Mouse (Mus musculus) mouse embryonic stem cell (cell line): ENCODE data around the gene Ccdc115.
"Not testable (repeated sequence)": the region's sequence is repeated elsewhere in the genome, so short reads cannot be mapped to it uniquely, and the experiment has no call there.

Source experiments
- in situ Hi-C, 2 experiments: fragments of 300-500 bp; cut with MboI; formaldehyde crosslinking; loops; 1 replicate in 1 of 2; 3 replicates in 1 of 2; pipeline ENCODE4 v1.14.3; 2019 to 2020; ENCODE audit warnings: low sequenced_read_pairs in 2 of 2, low pct_unique_long_range_greater_than_20kb in 1 of 2, mixed read lengths in 1 of 2; ENCODE audit not compliant: unreplicated experiment in 1 of 2

Ccdc115 gene

DNA sequence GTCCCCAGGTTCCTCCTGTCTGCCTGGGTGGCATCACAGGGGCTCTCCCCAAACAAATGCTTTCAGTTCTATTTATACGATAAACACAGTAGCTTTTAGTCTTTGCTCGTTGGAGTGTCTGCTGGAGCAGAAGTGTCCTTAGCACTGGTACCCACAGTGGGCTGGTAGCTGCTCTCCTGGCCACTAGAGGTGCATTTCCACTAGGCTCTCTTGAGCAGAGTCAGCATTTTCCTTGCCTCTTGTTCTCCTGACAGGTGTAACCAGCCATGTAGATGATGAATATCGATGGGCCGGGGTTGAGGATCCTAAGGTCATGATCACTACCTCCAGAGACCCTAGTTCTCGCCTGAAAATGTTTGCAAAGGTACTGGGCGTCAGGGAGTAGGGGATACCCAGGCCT lies 3.7 kb upstream of the Ccdc115 start:
- in situ Hi-C loops: no loop called here

GRCm38 (mm10) chr1:34439961-34440630 lies 624 bp upstream of the Ccdc115 start:
- in situ Hi-C loops: no loop called here

GRCm38 (mm10) chr1:34438381-34439051 lies 956 bp downstream of the Ccdc115 start:
- in situ Hi-C loops: no loop called here

DNA sequence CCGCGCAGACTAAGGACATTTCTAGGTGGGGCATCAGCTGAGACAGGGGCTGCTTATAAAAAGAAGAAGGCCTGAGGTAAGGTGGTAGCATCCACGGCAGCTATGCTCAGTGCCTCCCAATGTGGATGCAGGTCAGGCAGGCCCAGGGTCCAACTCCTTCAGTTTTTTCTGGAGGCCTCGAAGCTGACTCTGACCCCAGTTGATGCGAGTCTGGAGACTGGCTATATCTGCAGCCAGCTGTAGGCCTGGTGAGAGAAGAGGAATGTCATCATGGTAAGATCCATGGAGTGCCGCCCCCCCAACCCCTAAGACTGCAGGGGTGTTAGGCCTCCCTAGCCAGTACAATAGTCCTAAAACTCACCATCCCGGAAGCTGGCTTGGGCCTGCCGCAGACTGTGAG lies 2.1 kb downstream of the Ccdc115 start:
- in situ Hi-C loops: not testable (repeated sequence)

DNA sequence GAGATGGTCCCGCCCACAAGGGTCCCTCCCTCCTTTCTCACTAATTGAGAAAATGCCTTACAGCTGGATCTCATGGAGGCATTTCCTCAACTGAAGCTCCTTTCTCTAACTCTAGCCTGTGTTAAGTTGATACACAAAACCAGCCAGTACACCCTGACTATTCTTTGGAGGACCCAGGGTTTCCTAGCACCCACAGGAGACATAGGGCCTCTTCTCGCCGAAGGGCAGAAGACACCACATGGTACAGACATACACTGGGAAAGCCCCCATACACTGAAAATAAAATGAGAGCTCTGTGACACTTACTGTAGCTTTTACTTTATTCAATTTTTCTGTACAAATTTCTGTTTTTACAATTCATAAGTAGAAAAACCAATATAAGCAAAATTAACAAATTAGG lies 3.1 kb downstream of the Ccdc115 start:
- in situ Hi-C loops: no loop called here

DNA sequence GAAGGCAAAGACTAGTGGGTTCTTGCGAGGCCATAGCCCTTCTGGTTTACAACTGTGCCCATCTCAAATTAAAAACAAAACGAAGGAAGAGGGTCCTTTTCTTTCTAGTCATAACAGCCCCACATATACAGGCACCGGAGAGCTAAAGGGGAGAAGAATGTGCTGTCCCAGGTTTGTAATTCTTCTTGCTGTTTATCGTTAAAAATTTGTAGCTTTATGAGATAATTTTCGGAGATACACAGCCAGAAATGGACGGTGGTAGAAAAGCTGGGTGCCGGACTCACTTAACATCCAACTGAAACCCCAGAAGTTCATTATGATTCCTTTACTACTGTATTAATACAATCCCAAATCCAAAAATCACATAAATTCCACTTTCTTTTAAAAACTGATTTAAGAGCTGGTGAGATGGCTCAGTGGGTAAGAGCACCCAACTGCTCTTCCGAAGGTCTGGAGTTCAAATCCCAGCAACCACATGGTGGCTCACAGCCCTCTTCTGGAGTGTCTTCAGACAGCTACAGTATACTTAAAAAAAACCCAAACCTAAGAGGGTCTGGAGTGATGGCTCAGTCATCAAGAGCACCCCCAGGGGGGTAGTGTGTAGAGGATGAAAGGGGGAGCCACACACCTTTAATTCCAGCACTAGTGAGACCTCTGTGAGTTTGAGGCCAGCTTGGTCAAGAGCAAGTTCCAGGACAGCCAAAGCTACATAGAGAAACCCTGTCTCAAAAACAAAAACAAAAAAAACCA lies 3.9 kb downstream of the Ccdc115 start:
- in situ Hi-C loops: no loop called here

- in situ Hi-C loops: no loop called here
Measured at GRCm38 (mm10) chr1:34434660-34435160, 4.8 kb downstream of the Ccdc115 start.

GRCm38 (mm10) chr1:34433891-34434521 lies 5.5 kb downstream of the Ccdc115 start:
- in situ Hi-C loops: no loop called here

DNA sequence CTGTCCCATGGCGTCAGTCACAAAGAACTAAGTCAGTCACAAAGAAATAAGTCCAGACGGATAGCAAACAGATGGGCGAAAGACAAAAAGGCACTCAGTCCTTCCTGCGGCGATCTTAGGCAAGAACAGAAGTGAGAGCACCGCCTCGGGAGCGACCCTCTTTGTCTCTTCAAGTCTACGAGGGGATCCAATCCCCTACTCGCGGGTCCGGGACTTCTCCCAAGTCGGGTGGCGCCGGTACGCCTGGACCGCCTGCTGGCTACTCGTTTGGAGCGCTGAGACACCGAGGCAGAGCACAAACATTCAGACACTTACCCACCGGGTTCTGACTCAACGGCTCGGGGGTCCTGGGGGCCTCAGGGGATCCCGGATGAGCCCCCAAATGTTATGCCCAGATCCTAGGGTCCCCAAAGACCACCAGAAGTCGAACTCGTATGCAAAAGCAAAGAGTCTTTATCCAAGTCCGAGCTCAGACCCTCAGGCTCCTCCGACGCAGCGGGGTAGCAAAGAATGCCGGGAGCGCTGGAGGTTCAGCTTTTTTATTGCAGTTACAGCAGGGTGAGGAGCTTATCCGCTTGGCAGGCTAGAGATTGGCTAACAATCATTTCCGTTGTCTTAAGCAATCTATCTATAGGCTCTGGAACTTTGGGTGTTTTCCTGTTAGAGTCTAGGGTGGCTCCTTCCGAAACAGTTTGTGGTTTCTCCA lies 6.5 kb downstream of the Ccdc115 start:
- in situ Hi-C loops: no loop called here

DNA sequence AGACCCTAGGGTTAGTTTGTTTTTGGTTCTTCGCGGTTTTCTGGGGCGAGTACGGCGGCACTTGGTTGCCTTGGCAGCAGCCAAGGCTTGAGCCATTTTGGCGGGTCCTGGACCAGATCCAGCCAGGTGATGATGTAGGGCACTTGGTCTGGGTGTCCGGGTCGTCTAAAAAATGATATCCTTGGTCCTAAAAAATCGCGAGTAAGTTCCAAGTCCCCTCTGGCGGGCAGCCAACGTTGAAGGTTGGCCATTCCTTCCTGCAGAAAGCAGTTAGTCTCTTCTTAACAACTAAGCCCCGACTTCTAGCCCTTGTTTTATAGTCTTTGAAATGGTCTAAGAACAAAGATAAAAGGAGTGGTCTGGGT lies 7.1 kb downstream of the Ccdc115 start:
- in situ Hi-C loops: no loop called here

GRCm38 (mm10) chr1:34431431-34431830 lies 8.0 kb downstream of the Ccdc115 start:
- in situ Hi-C loops: no loop called here

GRCm38 (mm10) chr1:34430981-34431380 lies 8.5 kb downstream of the Ccdc115 start:
- in situ Hi-C loops: no loop called here

GRCm38 (mm10) chr1:34429281-34429680 lies 10.2 kb downstream of the Ccdc115 start:
- in situ Hi-C loops: no loop called here

DNA sequence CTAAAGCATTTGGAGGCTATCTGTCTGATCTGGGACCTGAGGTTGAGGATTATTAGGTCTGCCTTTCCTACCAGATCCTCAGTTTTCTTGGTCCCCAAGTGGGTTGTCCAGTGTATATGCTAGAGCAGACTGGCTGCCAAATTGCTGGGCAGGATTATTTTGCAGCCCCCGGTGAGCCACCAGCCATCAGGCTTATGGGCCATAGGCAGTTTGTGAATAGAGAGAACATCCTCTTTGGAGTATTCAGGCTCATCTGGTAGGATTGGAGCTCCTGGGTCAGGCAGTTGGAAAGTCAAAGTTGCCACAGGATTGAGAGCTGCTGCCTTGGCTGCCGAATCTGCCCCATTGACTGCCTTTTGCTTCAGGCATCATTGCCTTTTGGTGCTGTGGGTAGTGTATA lies 11.0 kb downstream of the Ccdc115 start:
- in situ Hi-C loops: no loop called here

GRCm38 (mm10) chr1:34399182-34399953 lies 40.1 kb downstream of the Ccdc115 start:
- in situ Hi-C loops: no loop called here

- in situ Hi-C loops: no loop called here
Measured at GRCm38 (mm10) chr1:34396321-34396720, 43.2 kb downstream of the Ccdc115 start.

- in situ Hi-C loops: no loop called here
Measured at GRCm38 (mm10) chr1:34389234-34389891, 50.1 kb downstream of the Ccdc115 start.
